Mouse (Mus musculus) G1E (cell line): ENCODE measurements around the gene Stxbp6.

Experiments used
- CTCF ChIP-seq: IDR thresholded peaks from 2 replicates; pipeline ENCODE4 v1.5.1; 2012; ENCODE audit warnings: low read depth, low read length, inconsistent platforms, mixed read lengths
- GATA1 ChIP-seq: IDR thresholded peaks from 2 replicates; pipeline ENCODE4 v1.6.1; 2012; ENCODE audit warnings: borderline replicate concordance, low read length, inconsistent platforms, mixed read lengths
- POLR2AphosphoS5 ChIP-seq: IDR thresholded peaks from 2 replicates; pipeline ENCODE4 v1.6.1; 2012; ENCODE audit warnings: low read depth, low read length, inconsistent platforms; ENCODE audit not compliant: insufficient replicate concordance

GRCm38 (mm10) chr12:45072185-45072584 lies 2.3 kb downstream of the Stxbp6 start:
- TF ChIP-seq CTCF (no peak), POLR2AphosphoS5 (no peak), GATA1 (no peak)
